Mouse (Mus musculus): ENCODE results near the gene Ptpn1. TPM values are rescaled to one million over a fixed set of nuclear protein-coding genes. Genes with fewer than 3 reads are reported as not detected.

Gene Ptpn1
- total and polyA plus RNA-seq, 2 experiments = 6.5 to 20.2 TPM

GRCm38 (mm10) chr2:167995870-167996635 lies 64.2 kb downstream of the Ptpn1 start:
- no peaks in the 10 kb centered on the region for H3K27me3 ChIP-seq (ENCODE audit: control insufficient read depth, insufficient read depth, low read length)
- H3K79me2 ChIP-seq (ENCODE audit: control insufficient read depth, insufficient read depth, low read length) = no peaks in the 10 kb centered on the region
- H3K4me3 ChIP-seq (ENCODE audit: insufficient read depth, low read depth, low read length) = no peak overlapping the region
- H3K36me3 ChIP-seq (ENCODE audit: control insufficient read depth, insufficient read depth, low read length) = no peaks in the 10 kb centered on the region
- no peak overlapping the region for H3K27ac ChIP-seq (replicated peaks; ENCODE audit: insufficient read depth, low read depth, low read length)
- WGBS = 72% methylated on average over 19 of the region's 19 CpGs
- TF ChIP-seq POLR2A (IDR thresholded peaks at IDR 0.05; ENCODE audit: extremely low read depth, insufficient read depth, low read length) (no peak), CTCF (IDR thresholded peaks at IDR 0.05; ENCODE audit: low read depth, low read length) (no peak)
- no peak for DNase-seq (ENCODE audit: extremely low read depth, low read depth, low spot score)
- H3K9ac ChIP-seq (ENCODE audit: low read depth, low read length) = no peak overlapping the region
- no peaks in the 10 kb centered on the region for H3K4me1 ChIP-seq (ENCODE audit: control insufficient read depth, insufficient read depth, low read length)

- Histone ChIP-seq H3K9ac (ENCODE audit: low read depth, low read length) (no peak overlapping the region), H3K36me3 (ENCODE audit: control insufficient read depth, insufficient read depth, low read length) (no peaks in the 10 kb centered on the region), H3K27ac (replicated peaks; ENCODE audit: insufficient read depth, low read depth, low read length) (no peak overlapping the region), H3K79me2 (ENCODE audit: control insufficient read depth, insufficient read depth, low read length) (no peaks in the 10 kb centered on the region), H3K4me1 (ENCODE audit: control insufficient read depth, insufficient read depth, low read length) (no peaks in the 10 kb centered on the region), H3K27me3 (ENCODE audit: control insufficient read depth, insufficient read depth, low read length) (no peaks in the 10 kb centered on the region), H3K4me3 (ENCODE audit: insufficient read depth, low read depth, low read length) (no peak overlapping the region)
- WGBS = 79% methylated on average over 8 of the region's 8 CpGs
- no peak for TF ChIP-seq POLR2A (IDR thresholded peaks at IDR 0.05; ENCODE audit: extremely low read depth, insufficient read depth, low read length)
- TF ChIP-seq CTCF (IDR thresholded peaks at IDR 0.05; ENCODE audit: low read depth, low read length) = no peak
- no peak for DNase-seq (ENCODE audit: extremely low read depth, low read depth, low spot score)
These were observed 64.9 kb downstream of the Ptpn1 start for GRCm38 (mm10) chr2:167996672-167997215.

GRCm38 (mm10) chr2:167997562-167997961 lies 65.7 kb downstream of the Ptpn1 start:
- Histone ChIP-seq H3K27me3 (ENCODE audit: control insufficient read depth, insufficient read depth, low read length) (no peaks in the 10 kb centered on the region), H3K9ac (ENCODE audit: low read depth, low read length) (no peak overlapping the region), H3K79me2 (ENCODE audit: control insufficient read depth, insufficient read depth, low read length) (no peaks in the 10 kb centered on the region), H3K4me3 (ENCODE audit: insufficient read depth, low read depth, low read length) (no peak overlapping the region), H3K4me1 (ENCODE audit: control insufficient read depth, insufficient read depth, low read length) (no peaks in the 10 kb centered on the region), H3K36me3 (ENCODE audit: control insufficient read depth, insufficient read depth, low read length) (no peaks in the 10 kb centered on the region), H3K27ac (replicated peaks; ENCODE audit: insufficient read depth, low read depth, low read length) (no peak overlapping the region)
- DNase-seq (ENCODE audit: extremely low read depth, low read depth, low spot score) = no peak
- TF ChIP-seq CTCF (IDR thresholded peaks at IDR 0.05; ENCODE audit: low read depth, low read length) (no peak), POLR2A (IDR thresholded peaks at IDR 0.05; ENCODE audit: extremely low read depth, insufficient read depth, low read length) (no peak)
- WGBS = 83% methylated on average over 3 of the region's 3 CpGs

GRCm38 (mm10) chr2:167999145-167999743 lies 67.4 kb downstream of the Ptpn1 start:
- no peaks in the 10 kb centered on the region for H3K79me2 ChIP-seq (ENCODE audit: control insufficient read depth, insufficient read depth, low read length)
- WGBS = 89% methylated on average over 3 of the region's 3 CpGs
- H3K9ac ChIP-seq (ENCODE audit: low read depth, low read length) = no peak overlapping the region
- peaks cover 4% of the 10 kb centered on the region; the same call in 1 of the 2 replicates for H3K4me1 ChIP-seq (ENCODE audit: control insufficient read depth, insufficient read depth, low read length)
- DNase-seq (ENCODE audit: extremely low read depth, low read depth, low spot score) = no peak
- H3K27ac ChIP-seq (replicated peaks; ENCODE audit: insufficient read depth, low read depth, low read length) = no peak overlapping the region
- H3K4me3 ChIP-seq (ENCODE audit: insufficient read depth, low read depth, low read length) = no peak overlapping the region
- H3K27me3 ChIP-seq (ENCODE audit: control insufficient read depth, insufficient read depth, low read length) = no peaks in the 10 kb centered on the region
- no peaks in the 10 kb centered on the region for H3K36me3 ChIP-seq (ENCODE audit: control insufficient read depth, insufficient read depth, low read length)
- 0 out of 2 replicates have a peak, but pooled peaks have one; percentile 28 for TF ChIP-seq CTCF (IDR thresholded peaks at IDR 0.05; ENCODE audit: low read depth, low read length)
- TF ChIP-seq POLR2A (IDR thresholded peaks at IDR 0.05; ENCODE audit: extremely low read depth, insufficient read depth, low read length) = no peak

GRCm38 (mm10) chr2:168002188-168002587 lies 70.3 kb downstream of the Ptpn1 start:
- Histone ChIP-seq H3K36me3 (ENCODE audit: control insufficient read depth, insufficient read depth, low read length) (no peaks in the 10 kb centered on the region), H3K27me3 (ENCODE audit: control insufficient read depth, insufficient read depth, low read length) (no peaks in the 10 kb centered on the region), H3K4me1 (ENCODE audit: control insufficient read depth, insufficient read depth, low read length) (peaks cover 15% of the 10 kb centered on the region), H3K27ac (replicated peaks; ENCODE audit: insufficient read depth, low read depth, low read length) (no peak overlapping the region), H3K79me2 (ENCODE audit: control insufficient read depth, insufficient read depth, low read length) (no peaks in the 10 kb centered on the region), H3K9ac (ENCODE audit: low read depth, low read length) (no peak overlapping the region), H3K4me3 (ENCODE audit: insufficient read depth, low read depth, low read length) (no peak overlapping the region)
- 87% methylated on average over 4 of the region's 4 CpGs for WGBS
- DNase-seq (ENCODE audit: extremely low read depth, low read depth, low spot score) = no peak
- TF ChIP-seq CTCF (IDR thresholded peaks at IDR 0.05; ENCODE audit: low read depth, low read length) (no peak), POLR2A (IDR thresholded peaks at IDR 0.05; ENCODE audit: extremely low read depth, insufficient read depth, low read length) (no peak)

All from liver, adult 2 months (tissue).